Mouse (Mus musculus) layer of hippocampus, adult 8-10 months (tissue): ENCODE measurements around the gene Ranbp17. TPM values are rescaled to one million over a fixed set of nuclear protein-coding genes. Genes with fewer than 3 reads are reported as not detected.
"Not testable (repeated sequence)": the region's sequence is repeated elsewhere in the genome, so short reads cannot be mapped to it uniquely, and the experiment has no call there.

Source experiments
- DNase-seq, 2 experiments: peaks; one replicate each; pipeline ENCODE4 v3.0.0; 2022; ENCODE audit warnings: low spot score in 2 of 2
- total RNA-seq, 4 experiments: library from RNA; stranded (reverse); gene quantifications; 2 replicates each; pipeline ENCODE4 v1.2.4; 2022

Gene Ranbp17
- 10 to 100 TPM in 2 of 4 experiments, 1 to 10 TPM in 2; 7.3 to 10.9 (median 9.0) TPM for total RNA-seq

GRCm38 (mm10) chr11:33513376-33513991, at the start of gene Ranbp17:
TSS of gene Ranbp17 (minus strand) at chr11:33513746.
- peak; percentile 5 to 9 for DNase-seq

GRCm38 (mm10) chr11:33554123-33554522, 40.6 kb upstream of the Ranbp17 start:
- peak in 1 of 2 experiments; percentile 24 for DNase-seq

GRCm38 (mm10) chr11:33550861-33551560, 37.5 kb upstream of the Ranbp17 start:
- DNase-seq = no peak

GRCm38 (mm10) chr11:33547386-33547785, 33.8 kb upstream of the Ranbp17 start:
- no peak for DNase-seq

GRCm38 (mm10) chr11:33544945-33545344, 31.4 kb upstream of the Ranbp17 start:
- no peak for DNase-seq

- no peak for DNase-seq
Observed at GRCm38 (mm10) chr11:33544121-33544520, 30.6 kb upstream of the Ranbp17 start.

GRCm38 (mm10) chr11:33537390-33538125, 24.0 kb upstream of the Ranbp17 start:
- no peak for DNase-seq

GRCm38 (mm10) chr11:33536636-33537035, 23.1 kb upstream of the Ranbp17 start:
- no peak for DNase-seq

GRCm38 (mm10) chr11:33534541-33534940, 21.0 kb upstream of the Ranbp17 start:
- no peak for DNase-seq

GRCm38 (mm10) chr11:33533577-33533976, 20.0 kb upstream of the Ranbp17 start:
- no peak for DNase-seq

GRCm38 (mm10) chr11:33529576-33529975, 16.0 kb upstream of the Ranbp17 start:
- DNase-seq = no peak

GRCm38 (mm10) chr11:33512854-33513375, 631 bp downstream of the Ranbp17 start:
- DNase-seq = peak; percentile 48 to 49

- DNase-seq = no peak
Observed at GRCm38 (mm10) chr11:33509401-33509800, 4.1 kb downstream of the Ranbp17 start.

- no peak for DNase-seq
Observed at GRCm38 (mm10) chr11:33485746-33486145, 27.8 kb downstream of the Ranbp17 start.

- DNase-seq = no peak
Observed at GRCm38 (mm10) chr11:33480410-33480809, 33.1 kb downstream of the Ranbp17 start.

- DNase-seq = peak in 1 of 2 experiments; percentile 7
Observed at GRCm38 (mm10) chr11:33479209-33479608, 34.3 kb downstream of the Ranbp17 start.

- no peak for DNase-seq
Observed at GRCm38 (mm10) chr11:33476634-33477033, 36.9 kb downstream of the Ranbp17 start.

GRCm38 (mm10) chr11:33461172-33461571, 52.4 kb downstream of the Ranbp17 start:
- no peak for DNase-seq

- DNase-seq = no peak
Observed at GRCm38 (mm10) chr11:33454069-33454468, 59.5 kb downstream of the Ranbp17 start.

GRCm38 (mm10) chr11:33433813-33434212, 79.7 kb downstream of the Ranbp17 start:
- DNase-seq = peak in 1 of 2 experiments; percentile 13

- DNase-seq = not testable (repeated sequence)
Observed at GRCm38 (mm10) chr11:33428238-33428637, 85.3 kb downstream of the Ranbp17 start.

GRCm38 (mm10) chr11:33427789-33428188, 85.8 kb downstream of the Ranbp17 start:
- DNase-seq = not testable (repeated sequence)
